Mouse (Mus musculus) embryonic fibroblast, embryonic 13.5 days (primary cell): ENCODE measurements at regions not wholly inside any gene's neighbourhood (a gene's known extent, or its start where the extent isn't known, plus 50 kb on each side); places are given as distances from the start of the nearest gene placed in this dataset.

Experiments
- H3K27ac ChIP-seq: 2 replicates; pipeline ENCODE4 v1.5.1; 2012; ENCODE audit warnings: low read length, control low read depth, inconsistent platforms; ENCODE audit not compliant: insufficient read depth
- H3K4me1 ChIP-seq: 2 replicates; pipeline ENCODE4 v1.6.1; 2011; ENCODE audit warnings: low read length; ENCODE audit not compliant: control insufficient read depth, insufficient read depth
- H3K4me3 ChIP-seq: 2 replicates; pipeline ENCODE4 v1.5.1; 2011; ENCODE audit warnings: mild to moderate bottlenecking, control low read depth, low read length; ENCODE audit not compliant: insufficient read depth
- CTCF ChIP-seq: IDR thresholded peaks from 2 replicates; pipeline ENCODE4 v1.5.1; 2011; ENCODE audit warnings: mild to moderate bottlenecking, control low read depth, low read length, moderate library complexity, borderline replicate concordance; ENCODE audit not compliant: insufficient read depth
- POLR2A ChIP-seq: IDR thresholded peaks from 2 replicates; pipeline ENCODE4 v1.6.1; 2011; ENCODE audit warnings: low read depth, mild to moderate bottlenecking, control low read depth, low read length, moderate library complexity

DNA sequence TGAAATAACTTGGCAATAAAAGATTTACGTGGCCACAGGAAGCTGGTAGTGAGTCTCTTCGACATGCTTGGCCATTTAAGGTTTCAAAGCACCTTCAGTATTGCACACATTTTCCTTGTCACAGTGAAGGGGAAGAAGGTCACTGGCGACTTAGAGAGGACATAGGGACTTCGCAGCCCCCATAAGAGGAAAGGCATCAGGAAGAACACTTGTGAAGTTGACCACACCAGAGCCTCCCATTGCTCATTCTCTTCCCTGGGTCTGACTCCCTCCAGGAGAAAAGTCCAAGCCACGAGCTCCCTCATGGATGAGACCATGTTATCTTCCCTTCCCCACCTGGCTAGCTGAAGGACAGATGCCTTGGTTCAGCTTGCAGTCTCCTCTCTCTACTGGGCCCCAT is 77.4 kb upstream of the Synm start:
- TF ChIP-seq CTCF (no peak), POLR2A (no peak)
- Histone ChIP-seq H3K4me1 (no peaks in the 10 kb centered on the region), H3K27ac (no peak overlapping the region), H3K4me3 (no peak overlapping the region)

DNA sequence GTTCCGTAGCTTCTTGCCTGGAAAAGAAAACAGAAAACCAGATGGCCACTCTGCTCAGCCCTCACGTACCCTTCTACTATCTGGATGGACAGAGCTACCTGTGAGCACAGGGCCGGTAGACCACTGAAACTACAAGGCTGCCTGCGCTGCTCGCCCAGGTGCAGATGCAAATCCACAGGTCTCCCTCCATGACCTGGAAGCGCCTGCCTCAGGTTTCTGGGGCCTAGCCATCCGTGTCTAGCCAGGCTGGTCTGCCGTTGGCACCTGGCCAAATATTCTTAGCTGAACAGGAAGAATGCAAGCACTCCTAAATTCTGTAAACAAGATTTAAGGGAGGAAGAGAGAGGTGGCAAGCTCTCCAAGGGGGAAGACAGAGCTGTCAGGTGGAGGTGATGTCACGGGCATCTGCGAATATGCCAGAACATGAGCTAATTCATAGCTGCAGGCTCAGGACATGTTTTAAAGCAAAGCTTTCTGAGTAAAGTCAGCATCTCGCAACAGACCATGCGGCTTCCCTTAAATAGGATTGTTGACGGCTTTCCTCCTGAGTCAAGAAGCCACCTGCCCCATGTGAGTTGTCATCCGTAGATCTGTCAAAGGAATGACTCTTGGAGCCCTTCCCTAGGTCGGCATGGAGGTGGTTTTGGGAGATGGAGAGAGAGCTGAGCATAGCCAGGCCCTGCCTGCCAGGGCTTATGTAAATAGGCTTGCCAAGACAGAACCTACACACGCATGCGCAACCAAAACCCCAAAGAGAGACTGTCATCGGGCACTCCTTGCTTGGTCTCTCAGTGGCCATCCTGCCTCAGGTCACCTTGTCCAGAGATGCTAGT is 76.8 kb upstream of the Synm start:
- H3K4me3 ChIP-seq = no peak overlapping the region
- no peaks in the 10 kb centered on the region for H3K4me1 ChIP-seq
- TF ChIP-seq CTCF (no peak), POLR2A (no peak)
- H3K27ac ChIP-seq = no peak overlapping the region

DNA sequence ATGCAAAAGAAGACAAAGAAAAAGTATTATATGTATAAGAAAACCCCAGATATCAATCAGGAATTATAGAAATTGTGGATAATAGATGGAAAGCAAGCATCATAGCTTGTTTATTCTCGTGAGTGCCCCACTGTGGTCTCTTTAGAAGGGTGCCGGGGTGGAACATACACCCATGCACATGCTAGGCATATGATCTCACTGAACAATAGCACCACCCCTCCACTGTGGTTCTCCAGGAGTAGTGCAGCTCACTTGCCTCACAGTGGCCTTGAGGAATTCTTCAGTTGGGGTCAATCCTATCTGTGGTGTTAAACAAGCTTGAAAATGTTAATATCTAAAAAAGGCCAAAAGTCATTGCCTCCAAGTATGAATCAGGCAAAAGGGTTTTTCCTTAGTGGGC is 72.2 kb upstream of the Synm start:
- Histone ChIP-seq H3K27ac (no peak overlapping the region), H3K4me1 (no peaks in the 10 kb centered on the region), H3K4me3 (no peak overlapping the region)
- no peak for TF ChIP-seq POLR2A
- TF ChIP-seq CTCF = 0 out of 2 replicates have a peak, but pooled peaks have one; percentile 6

DNA sequence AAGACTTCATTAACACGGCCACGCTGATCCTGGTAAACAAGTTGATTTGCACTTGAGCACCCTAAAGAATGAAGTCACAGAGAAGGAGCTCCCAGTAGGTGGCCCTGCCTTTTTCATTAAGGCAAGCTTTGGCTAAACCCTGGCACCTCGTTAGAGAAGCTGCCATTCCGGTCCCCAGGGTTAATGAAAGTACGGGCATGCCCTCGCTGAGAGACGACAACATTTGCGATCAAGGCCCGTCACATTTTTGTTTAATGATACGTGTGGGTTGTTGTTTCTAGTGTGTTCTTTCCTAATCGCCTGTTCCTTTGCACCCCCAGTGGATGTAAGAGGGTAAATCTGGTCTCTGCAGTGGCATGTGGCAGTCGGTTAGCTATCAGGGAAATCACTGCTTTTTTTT is 67.8 kb upstream of the Synm start:
- Histone ChIP-seq H3K27ac (no peak overlapping the region), H3K4me1 (0 out of 2 replicates have a peak, but pooled peaks cover 2% of the 10 kb centered on the region), H3K4me3 (no peak overlapping the region)
- TF ChIP-seq CTCF (no peak), POLR2A (no peak)

DNA sequence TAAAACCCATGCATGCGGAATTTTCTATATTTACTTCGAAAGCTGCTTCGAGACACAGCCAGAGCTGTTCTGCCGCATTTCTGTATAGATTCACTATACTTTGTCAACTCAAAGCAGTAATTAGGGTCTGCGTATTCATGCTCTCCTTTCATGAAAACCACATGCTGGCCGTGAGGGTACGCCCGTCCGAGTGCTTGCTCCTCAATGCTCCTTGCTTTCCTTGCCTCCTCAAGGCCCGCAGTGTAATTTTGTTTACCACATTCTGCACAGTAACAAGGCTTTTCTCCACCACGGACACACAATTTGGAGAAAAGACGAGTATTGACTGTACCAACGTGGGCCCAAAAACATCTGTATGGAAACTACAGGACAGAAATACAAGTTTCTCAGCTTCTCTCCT is 67.4 kb upstream of the Synm start:
- no peak for TF ChIP-seq CTCF
- TF ChIP-seq POLR2A = no peak
- Histone ChIP-seq H3K4me1 (0 out of 2 replicates have a peak, but pooled peaks cover 2% of the 10 kb centered on the region), H3K4me3 (no peak overlapping the region), H3K27ac (no peak overlapping the region)

DNA sequence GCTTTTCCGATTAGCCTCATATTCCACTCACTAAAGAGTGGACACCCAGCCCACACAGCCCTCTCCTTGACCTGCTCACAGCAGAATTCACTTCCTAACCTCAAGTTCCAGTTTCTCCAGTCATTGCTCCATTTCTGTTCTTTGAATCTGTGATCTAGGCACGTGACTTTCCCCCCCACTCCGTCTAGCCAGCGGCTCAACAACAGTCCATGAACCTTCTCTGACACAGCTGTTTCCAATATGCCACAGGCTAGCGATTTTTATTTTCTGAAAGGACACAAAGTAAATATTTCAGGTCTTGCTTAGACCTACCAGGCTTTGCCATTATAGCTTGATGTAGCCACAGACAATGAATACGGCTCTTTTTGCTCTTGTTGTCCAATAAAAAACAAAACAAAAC is 66.8 kb upstream of the Synm start:
- Histone ChIP-seq H3K4me1 (0 out of 2 replicates have a peak, but pooled peaks cover 2% of the 10 kb centered on the region), H3K27ac (peak overlapping the region; percentile 10; the same call in 1 of the 2 replicates), H3K4me3 (no peak overlapping the region)
- no peak for TF ChIP-seq POLR2A
- TF ChIP-seq CTCF = no peak

DNA sequence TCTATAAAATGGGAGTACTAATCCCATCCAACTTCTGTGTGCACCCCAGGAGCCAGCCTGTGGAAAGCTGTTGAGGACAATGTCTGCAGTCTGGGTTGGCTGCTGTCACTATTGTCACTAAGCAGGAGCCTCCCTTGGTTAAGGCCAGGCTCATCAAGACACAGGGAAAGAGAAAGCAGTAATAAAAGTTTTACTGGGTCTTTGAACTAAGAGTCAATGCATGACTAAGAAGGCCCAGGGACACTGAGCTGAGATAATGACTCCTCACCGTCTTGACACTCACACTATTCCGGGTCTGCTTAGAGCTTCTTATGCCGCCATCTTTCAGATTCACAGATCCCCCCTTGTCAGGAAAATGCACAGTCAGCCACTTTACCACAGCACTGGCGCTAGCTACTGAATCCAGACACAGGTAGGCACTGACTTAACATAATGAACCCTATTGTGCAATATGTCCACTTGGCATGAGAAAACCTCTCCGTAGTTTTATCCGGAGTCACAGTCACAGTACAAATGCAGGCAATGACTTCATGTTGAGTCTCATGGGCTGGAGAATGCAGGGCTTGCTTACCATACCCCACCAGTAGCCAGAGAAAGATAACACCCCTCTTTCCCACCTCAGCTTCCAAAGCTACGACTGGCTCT is 66.2 kb upstream of the Synm start:
- Histone ChIP-seq H3K27ac (0 out of 2 replicates have a peak overlapping the region, but pooled peaks have one; percentile 7), H3K4me3 (no peak overlapping the region), H3K4me1 (0 out of 2 replicates have a peak, but pooled peaks cover 2% of the 10 kb centered on the region)
- TF ChIP-seq CTCF (no peak), POLR2A (no peak)

DNA sequence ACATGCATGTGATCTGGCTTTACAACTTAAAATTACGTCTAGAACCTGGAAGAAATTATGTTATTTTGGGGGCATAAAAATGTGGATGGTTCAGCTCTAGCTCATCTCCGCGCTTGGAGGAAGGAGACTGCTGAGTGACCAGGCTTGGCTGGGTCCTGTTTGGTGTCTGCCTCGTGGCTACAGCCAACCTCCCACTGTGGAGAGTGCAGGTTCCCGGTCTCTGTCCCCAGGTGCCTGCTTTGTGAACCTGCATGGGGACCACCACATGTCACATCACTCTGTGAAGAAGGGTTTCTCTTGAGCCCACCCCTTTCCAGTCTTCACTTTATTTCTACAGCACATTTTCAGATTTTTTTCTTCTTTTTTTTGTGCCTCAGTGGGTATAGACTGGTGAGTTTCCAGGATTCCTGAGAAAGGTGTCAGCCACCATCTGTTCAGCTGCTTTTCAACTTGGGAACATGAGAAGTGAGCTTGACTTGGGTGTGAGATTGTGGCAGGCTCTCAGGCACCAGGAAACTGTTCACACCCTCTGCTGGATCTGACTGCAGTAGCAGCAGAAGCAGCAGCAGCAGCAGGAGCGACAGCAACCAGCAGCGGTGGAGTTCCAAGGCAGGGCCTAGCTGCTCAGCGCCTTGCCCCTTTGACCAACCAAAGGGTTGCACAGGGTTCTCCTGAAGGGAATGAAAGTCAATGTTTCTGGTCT is 64.6 kb upstream of the Synm start:
- H3K27ac ChIP-seq = no peak overlapping the region
- TF ChIP-seq POLR2A = no peak
- H3K4me3 ChIP-seq = no peak overlapping the region
- 0 out of 2 replicates have a peak, but pooled peaks cover 2% of the 10 kb centered on the region for H3K4me1 ChIP-seq

DNA sequence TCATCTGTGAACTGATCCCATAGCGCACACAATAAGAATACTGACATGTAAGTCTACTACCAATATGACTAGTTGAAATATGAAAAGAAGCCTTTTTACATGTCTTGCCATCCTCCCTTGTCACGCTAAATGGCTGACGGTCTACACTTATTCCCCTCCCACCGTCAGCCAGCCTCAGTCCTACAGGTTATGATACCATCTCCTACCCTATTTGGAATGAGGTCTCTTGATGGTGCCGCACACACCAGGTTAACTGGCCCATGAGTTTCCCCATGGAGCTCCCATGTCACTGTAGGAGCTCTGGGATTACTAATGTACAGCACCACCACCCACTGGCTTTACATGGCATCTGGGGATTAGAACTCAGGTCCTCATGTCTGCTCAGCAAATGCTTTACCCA is 60.0 kb upstream of the Synm start:
- Histone ChIP-seq H3K27ac (no peak overlapping the region), H3K4me3 (no peak overlapping the region), H3K4me1 (no peaks in the 10 kb centered on the region)
- TF ChIP-seq CTCF = no peak
- no peak for TF ChIP-seq POLR2A

DNA sequence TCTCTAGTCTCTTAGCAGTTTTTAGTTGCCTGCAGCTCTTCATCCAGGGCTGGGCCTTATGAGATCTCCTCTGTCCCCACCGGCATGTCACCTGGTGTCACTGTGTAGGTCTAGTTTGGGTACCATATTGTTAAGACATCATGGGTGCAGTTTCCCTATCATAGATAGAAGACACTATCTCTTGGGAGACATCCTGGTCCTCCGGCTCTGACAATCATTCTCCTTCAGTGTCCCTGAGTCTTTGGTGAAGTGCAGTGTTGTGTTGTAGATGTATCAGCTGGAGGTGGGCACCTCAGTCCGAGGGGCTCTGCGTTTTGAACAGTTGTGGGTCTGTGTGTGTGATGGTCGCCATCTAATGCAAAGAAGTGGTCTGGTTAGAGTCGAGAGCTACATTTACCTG is 58.0 kb upstream of the Synm start:
- no peak overlapping the region for H3K4me3 ChIP-seq
- TF ChIP-seq POLR2A = no peak
- no peak for TF ChIP-seq CTCF
- H3K4me1 ChIP-seq = no peaks in the 10 kb centered on the region
- no peak overlapping the region for H3K27ac ChIP-seq
